Mouse (Mus musculus) right cerebral cortex, adult 2 months (tissue): ENCODE measurements around the gene Cenpl.

Source experiments
- DNase-seq, 2 experiments: peaks; one replicate each; pipeline ENCODE4 v3.0.0; 2021 to 2022; ENCODE audit warnings: low spot score in 2 of 2

Cenpl gene

DNA sequence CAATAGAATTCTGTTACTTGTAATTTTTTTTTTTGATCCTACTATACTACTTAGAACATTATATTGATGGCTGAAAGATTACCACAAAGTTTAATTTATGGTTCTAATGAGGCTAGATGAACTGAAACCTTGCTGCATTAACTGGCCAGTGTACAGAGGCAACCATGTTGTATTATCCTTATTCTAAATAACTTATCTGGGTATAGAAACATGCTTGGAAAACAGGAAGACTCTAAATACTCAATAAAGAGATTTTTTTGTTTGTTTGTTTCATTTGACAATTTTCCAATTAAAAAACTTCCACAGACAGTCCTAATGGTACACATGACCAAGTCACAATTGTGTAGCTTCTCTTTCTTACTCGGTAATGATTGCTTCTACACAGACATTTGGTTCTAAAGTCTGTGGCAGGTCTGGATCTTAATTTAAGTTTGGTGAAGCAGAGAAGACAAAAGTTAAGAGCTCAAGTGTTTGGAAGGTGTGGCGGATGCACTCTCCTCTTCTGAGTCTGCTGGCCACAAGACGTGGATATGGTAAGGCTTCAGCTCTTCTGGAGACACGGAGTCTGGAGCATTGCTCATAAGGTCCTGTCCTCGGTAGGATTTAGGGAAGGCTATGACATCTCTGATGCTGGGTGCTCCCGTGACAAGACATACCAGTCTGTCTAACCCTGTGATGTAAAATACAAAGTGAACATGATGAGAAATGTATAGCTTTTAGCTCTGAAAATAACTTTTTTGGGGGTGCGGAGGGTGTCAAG is 29.1 kb upstream of the Cenpl start:
- DNase-seq: no peak

DNA sequence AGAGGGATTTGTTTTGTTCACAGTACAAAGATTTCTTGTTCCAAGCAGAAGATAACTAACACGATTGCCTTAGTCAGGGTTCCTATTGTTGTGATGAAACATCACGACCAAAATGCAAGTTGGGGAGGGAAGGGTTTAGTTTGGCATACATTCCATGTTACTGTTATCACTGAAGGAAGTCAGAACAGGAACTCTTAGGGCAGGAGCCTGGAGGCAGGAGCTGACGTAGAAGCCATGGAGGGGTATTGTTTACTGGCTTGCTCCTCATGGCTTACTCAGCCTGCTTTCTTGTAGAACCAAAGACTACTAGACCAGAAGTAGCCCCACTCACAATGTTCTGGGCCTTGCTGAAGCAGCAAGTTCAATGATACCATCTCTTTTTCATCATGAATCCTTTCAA is 23.5 kb upstream of the Cenpl start:
- no peak for DNase-seq

DNA sequence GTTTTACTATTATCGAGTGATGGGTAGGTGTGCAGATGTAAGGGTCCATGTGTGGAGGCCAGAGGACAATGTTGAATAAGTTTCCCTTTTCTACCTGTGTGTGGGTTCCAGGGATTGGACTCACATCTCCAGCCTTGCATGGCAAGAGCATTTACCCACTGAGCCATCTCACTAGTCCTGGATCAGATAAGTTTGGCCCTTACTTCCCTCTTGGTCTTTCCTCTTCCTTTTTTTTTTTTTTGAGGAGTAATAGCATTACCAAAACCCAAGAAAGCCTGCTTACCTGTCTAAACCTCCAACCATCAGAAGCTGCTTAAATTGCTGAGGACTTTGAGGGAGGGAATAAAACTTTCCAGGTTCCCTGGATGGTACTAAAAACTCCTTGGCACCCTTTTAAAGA is 13.3 kb upstream of the Cenpl start:
- DNase-seq: no peak

DNA sequence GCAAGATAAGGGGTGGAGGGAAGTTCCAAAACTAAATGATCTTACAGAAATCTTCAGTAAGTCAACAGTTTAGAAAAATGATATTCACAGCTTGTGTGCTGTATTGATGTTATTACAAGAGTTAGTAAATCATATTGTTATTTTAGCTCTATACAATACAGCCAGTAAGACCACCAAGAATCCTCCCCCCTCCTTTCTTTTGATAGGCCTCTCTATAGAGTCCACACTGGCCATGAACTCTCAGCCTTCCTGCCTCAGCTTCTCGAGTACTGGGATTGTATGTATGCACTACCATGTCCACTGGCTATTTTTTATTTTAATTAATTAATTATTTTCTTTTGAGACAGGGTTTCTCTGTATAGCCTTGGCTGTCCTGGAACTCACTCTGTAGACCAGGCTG is 7.2 kb upstream of the Cenpl start:
- no peak for DNase-seq

DNA sequence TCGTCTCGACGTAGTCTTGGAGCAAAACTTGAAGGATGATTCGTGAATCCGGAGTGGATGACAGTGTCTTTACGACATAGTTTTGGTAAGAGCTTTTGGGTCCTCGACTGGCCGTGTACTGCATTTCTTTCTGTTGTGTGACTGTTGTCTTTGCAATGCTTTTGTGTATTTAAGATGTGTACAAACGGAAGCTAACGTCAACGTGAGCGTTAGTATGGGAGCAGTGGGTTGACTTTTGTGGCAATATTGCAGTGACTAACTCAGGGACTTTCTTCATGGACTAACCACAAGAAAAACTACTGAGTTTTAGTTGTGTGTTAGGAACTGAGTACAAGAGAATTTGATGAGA is 733 bp downstream of the Cenpl start:
- no peak for DNase-seq

DNA sequence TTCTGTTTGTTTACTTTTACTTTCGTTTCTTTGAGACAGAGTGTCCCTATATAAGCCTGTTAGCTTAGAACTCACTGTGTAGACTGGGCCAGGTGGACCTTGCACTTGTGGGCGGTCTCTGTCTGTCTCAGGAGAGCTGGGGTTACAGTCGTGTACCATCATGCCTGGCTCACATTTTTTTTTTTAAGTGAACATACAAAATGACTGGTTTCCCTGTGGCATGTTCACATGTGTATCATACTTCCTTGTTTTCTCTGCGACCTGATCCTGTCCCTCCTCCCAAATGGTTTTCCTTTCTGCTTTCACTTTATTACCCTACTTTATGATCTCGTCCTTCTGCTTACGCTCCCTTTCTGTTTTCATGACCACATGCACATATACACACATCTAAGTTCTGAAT is 5.7 kb downstream of the Cenpl start:
- DNase-seq: no peak

DNA sequence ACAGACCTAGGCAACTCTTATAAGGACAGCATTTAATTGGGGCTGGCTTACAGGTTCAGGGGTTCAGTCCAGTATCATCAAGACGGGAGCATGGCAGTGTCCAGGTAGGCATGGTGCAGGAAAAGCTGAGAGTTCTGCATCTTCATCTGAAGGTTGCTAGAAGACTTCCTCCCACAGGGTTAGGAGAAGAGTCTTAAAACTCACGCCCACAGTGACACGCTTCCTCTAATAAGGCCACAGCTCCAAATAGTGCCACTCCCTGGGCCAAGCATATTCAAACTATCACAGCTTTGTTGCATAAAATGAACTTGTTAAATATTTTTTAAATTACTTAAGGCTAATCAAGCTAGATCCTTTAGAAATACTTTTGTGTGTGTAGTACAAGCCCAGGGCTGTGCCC is 6.7 kb downstream of the Cenpl start:
- no peak for DNase-seq

DNA sequence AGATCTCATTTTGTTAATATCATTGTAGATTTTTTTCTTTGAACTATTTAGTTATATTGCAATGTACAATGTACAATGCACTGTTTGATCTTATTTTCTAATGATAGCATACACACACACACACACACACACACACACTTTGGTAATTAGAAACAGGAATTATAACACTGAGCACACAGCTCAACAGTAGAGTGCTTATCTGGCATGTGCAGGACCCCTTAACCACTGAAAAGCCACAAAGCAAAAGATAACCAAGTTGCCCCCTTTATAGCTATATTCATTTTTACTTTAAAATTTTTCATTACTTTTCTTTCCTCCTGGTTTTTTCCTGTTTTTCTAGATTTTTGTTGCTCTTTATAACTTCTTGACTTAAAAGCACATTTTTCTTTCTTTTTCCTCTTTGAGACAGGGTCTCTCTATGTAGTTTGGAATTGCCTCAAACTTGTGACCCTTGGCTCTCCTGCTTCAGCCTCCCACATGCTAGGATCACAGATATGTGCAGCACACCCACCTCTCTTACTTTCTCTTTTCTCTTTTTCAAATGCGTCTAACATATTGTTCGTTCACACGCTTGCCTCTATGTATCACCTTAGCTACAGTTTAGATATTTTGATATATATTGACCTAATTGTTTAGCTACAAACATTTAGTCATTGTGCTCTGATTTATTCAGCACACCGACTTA is 29.4 kb downstream of the Cenpl start:
- no peak for DNase-seq

DNA sequence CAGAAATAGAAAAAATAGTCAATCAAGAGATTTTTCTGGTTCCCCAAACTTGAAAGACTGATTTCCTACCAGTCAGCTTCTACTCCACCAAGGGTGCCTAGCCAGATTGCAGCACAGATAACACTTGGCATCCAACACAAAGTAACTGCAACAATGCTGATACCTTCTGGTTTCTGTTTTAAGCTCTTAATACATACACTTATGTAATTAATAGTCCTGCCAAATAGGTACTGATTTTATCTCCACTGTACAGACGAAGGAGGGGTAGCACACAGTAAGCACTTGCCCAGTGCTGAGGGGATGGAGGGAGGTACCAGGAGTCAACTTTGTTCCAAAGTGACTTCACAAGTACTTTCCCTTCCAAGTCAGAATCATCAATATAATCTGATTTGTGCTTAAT is 33.3 kb downstream of the Cenpl start:
- DNase-seq: no peak

DNA sequence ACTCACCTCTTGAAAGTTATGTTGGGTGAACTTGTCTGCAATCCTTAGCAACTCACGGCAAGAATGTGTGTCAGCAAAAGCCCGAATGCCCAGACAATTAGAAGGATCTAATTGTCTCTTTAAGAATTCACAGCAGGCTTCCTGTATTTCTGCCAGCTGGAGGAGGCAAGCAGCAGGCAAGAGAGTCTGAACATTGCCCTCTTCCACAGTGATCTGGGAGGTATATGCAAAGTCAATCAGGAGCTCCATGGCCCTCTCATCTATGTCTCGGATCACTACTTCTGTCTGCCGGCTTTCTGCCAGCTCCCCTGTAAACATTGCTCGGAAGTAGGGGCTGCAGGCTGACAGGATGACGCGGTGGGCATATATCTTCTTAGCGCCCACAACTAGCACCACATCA is 38.7 kb downstream of the Cenpl start:
- DNase-seq: no peak

DNA sequence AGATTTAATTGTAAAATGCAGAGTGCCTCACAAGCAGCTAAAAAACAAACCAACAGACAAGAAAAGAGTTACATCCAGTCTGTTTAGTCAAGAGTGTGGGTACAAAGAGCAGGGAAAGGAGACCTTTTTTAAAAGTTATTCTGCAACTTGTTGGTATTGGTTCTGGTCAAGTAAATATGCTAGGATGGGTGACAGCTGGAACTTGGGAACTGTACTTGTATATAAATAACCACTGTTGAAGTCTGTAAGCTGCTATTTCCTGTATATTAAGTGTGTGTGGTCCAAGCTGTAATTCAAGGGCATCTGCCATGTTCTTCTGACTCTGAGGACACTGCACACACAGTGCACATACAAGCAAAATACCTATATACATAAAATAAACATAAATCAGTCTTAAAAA is 44.1 kb downstream of the Cenpl start:
- no peak for DNase-seq

DNA sequence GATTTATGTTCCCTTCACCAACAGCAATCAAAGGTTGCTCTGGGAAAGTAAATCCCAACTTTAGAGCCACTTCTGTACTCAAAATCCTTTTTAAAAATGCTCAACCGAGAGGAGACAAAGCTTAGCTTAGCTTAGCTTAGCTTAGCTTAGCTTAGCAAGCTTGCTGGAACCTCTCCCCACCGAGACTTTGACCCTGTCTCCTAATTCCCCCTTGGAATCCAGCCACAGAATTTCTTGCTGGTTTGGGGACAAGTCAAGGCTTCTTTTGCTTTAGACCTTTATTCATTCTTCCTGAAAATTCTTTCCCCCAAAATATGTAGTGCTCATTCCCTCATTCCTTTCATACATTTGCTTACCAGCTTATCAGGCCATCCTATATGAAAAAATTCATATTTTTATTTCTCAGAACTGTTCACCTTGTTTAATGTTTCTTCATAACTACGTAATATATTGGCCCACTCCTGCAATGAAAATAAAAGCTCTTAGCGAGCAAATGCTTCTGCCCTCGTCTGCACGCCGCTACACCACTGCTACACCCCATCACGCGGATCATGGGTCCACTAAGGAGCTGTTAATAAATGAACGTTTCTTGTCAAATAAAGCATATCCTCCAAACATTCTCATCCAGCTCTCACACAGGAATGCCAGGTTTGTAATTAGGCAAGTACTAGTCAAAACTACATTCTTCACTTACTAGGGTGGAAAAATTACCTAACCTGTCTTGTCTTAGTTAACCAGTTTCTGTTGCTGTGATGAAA is 52.3 kb downstream of the Cenpl start:
- no peak for DNase-seq

DNA sequence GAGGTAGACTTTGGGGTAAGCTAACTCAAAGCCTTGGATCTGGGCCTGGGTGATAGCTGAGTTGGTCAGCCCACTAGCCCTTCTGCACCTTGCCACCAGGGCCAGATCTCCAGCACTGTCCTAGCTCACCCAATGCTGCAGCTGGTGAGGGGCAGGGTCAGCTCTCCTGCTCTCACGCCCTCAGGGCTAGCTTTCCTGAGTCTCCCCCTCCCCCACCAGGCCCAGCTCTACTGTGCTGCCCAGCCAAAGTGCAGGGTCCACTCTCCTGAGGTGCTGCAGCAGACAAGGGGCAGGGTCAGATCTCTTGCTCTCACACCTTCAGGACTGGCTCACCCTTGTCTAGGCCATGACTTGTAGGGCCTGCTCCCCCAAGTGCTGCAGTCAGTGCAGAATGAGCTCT is 55.9 kb downstream of the Cenpl start:
- no peak for DNase-seq

DNA sequence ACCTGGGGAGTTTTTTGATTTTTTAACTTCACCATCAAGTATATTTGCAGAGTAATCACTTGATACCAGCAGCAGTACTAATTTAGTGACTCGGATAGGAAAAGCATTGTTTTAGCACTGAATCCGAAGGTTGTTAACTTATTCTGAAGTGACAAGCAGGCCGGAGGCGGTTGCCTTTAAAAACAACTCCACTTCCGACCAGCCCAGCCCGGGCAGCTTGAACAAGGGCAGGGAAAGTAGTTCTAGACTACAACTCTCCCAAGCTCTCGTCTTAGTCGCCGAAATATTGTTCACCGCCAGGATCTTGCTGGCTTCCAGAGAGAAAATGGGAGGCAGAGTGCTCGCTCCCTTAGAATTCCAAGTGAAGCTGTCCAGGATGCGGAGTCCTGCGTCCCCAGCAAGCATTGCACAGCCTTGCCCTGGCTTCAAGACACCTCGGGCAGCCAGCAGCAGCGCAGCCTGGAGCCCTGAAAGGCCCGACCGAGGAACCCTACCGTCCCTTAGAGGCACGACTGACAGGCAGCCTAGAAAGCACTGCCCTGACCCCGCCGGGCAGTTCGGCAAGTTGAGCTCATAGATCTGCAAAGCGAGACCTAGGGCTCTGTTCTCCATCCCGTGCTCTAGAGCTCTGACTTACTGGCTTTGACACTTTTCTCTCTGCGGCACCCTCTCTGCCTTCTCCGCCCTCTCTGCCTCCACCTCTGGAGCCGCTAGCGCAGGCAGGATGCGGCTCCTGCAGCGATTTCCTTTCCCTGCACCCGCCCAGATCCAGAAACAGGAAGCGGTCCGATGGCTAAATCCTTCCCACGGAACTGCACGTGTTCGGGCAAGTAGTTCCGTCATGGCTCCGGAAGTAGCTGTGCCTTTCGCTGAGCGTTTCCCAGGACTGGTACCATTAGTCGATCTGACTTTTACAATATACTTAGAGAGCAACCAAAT is 60.5 kb downstream of the Cenpl start, which contains the start of gene Klhl20:
TSS of gene Klhl20 (minus strand) at position 786 of the 939 bp plus-strand sequence.
- DNase-seq: peak; percentile 96 to 99
